Comparison of ENCODE assay signal across 24 mouse cellular contexts in genomic region chr5:41737039-41737438, GRCm38 (mm10). TPM values are rescaled to one million over a fixed set of nuclear protein-coding genes. Genes with fewer than 3 reads are reported as not detected.
"Had no signal": no experiment of that assay in that cellular context is flagged by ENCODE, and none has a peak within 500 bp of the region (broad histone marks: within the 10 kb centered on the region; RNA-seq: fewer than 3 reads in every experiment).

No protein-coding gene starts in this region.

- H3K27me3 ChIP-seq: lung, embryonic 15.5 days; megakaryocyte, embryonic 14.5 days; midbrain, embryonic 13.5 days; midbrain, embryonic 15.5 days had no signal

- H3K4me2 ChIP-seq: lung, embryonic 15.5 days; midbrain, embryonic 11.5 days; midbrain, embryonic 13.5 days; midbrain, embryonic 15.5 days; neural tube, embryonic 13.5 days; neural tube, embryonic 15.5 days had no signal

- H3K27ac ChIP-seq: lung, embryonic 15.5 days; macrophage; midbrain, embryonic 13.5 days; midbrain, embryonic 15.5 days; neural tube, embryonic 13.5 days; neural tube, embryonic 15.5 days had no signal

- H3K9me3 ChIP-seq: lung, embryonic 15.5 days; megakaryocyte, embryonic 14.5 days; midbrain, embryonic 13.5 days; midbrain, embryonic 15.5 days; neural tube, embryonic 13.5 days; neural tube, embryonic 15.5 days had no signal

- H3K4me3 ChIP-seq: lung, embryonic 15.5 days; megakaryocyte, embryonic 14.5 days; midbrain, embryonic 13.5 days; midbrain, embryonic 15.5 days; neural tube, embryonic 13.5 days; neural tube, embryonic 15.5 days had no signal

- H3K36me3 ChIP-seq: lung, embryonic 15.5 days; midbrain, embryonic 13.5 days; midbrain, embryonic 15.5 days; neural tube, embryonic 13.5 days; neural tube, embryonic 15.5 days had no signal

- ATAC-seq: lung, postnatal 0 days; midbrain, embryonic 13.5 days; midbrain, embryonic 15.5 days had no signal

- DNase-seq: lung, adult 2 months; lung, postnatal 14 days; lung, postnatal 36 days; retina, postnatal 1 day; right cerebral cortex, adult 18-20 months; right cerebral cortex, postnatal 25 days; right cerebral cortex, postnatal 4 days; spleen, adult 18-20 months; thymus, adult 18-20 months; thymus, postnatal 14 days; thymus, postnatal 36 days had no signal

- H3K4me1 ChIP-seq: lung, embryonic 15.5 days; midbrain, embryonic 13.5 days; midbrain, embryonic 15.5 days; neural tube, embryonic 13.5 days; neural tube, embryonic 15.5 days had no signal

- H3K9ac ChIP-seq: lung, embryonic 15.5 days; midbrain, embryonic 13.5 days; midbrain, embryonic 15.5 days; neural tube, embryonic 13.5 days; neural tube, embryonic 15.5 days had no signal

RNA-seq across cellular contexts. Expression of gene Nkx3-2, which starts 27.3 kb away (rescaled TPM):
- total RNA-seq: megakaryocyte progenitor cell, adult 5-6 weeks; midbrain, postnatal 0 days; monocyte, adult 5-6 weeks had no signal
- polyA plus RNA-seq: lung, adult 2 months; lung, embryonic 15.5 days; lung, postnatal 0 days; macrophage; midbrain, embryonic 13.5 days; midbrain, embryonic 15.5 days; midbrain, postnatal 0 days; thymus, postnatal 0 days had no signal
